Comparison of ENCODE assay signal across 22 mouse cellular contexts in the genomic region with DNA sequence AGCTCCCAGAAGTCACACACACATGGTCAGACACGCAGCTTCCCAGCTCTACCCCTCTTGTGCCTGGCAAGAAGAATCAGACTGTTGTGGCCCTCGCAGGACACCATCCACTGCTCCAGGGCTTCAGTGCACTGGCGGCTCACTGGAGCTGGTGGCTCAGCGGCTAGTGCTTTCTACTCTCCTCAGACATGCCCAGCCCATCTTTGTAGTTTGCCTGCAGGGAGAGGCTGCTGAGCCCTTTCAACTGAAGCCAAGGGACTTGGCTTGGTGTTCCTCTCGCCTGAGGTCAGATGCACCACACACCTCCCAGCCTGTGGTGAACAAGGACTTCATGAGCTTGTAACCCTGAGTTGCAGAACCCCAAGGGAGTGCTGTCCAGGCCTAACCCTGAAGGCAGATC.
A peak's percentile ranks its signal among the peaks of the same experiment; 100 is the strongest.
DNase-seq lines count a peak whose midpoint lies in the region; ATAC-seq and TF ChIP-seq lines count a peak whose summit lies in the region.
"Had no signal": no experiment of that assay in that cellular context is flagged by ENCODE, and none has a peak within 500 bp of the region (broad histone marks: within the 10 kb centered on the region; RNA-seq: fewer than 3 reads in every experiment).

No protein-coding gene starts in this region.

- ATAC-seq in hindbrain, embryonic 11.5 days (ENCODE audit: low FRiP score): no peak
- ATAC-seq: activated CD4-positive, CD25-positive, alpha-beta regulatory T cell, adult 4 months; intestine, embryonic 15.5 days had no signal

- no peaks in the 10 kb centered on the region for H3K36me3 ChIP-seq in hindbrain, embryonic 10.5 days
- no peaks in the 10 kb centered on the region for H3K36me3 ChIP-seq in hindbrain, embryonic 11.5 days (ENCODE audit: control insufficient read depth, insufficient read depth, low read length)
- no peaks in the 10 kb centered on the region for H3K36me3 ChIP-seq in ES-Bruce4 (ENCODE audit: control insufficient read depth, insufficient read depth, low read length, poor library complexity, severe bottlenecking)
- H3K36me3 ChIP-seq in heart, adult 2 months (ENCODE audit: control insufficient read depth, insufficient read depth, low read length): no peaks in the 10 kb centered on the region
- H3K36me3 ChIP-seq: heart, embryonic 10.5 days; heart, embryonic 13.5 days; hindbrain, embryonic 13.5 days; intestine, embryonic 15.5 days had no signal

- 85% methylated on average over 5 of the region's 5 CpGs for WGBS in hindbrain, embryonic 10.5 days
- 84% methylated on average over 5 of the region's 5 CpGs for WGBS in hindbrain, embryonic 11.5 days
- WGBS in heart, adult 2 months: 89% methylated on average over 5 of the region's 5 CpGs

- peak; percentile 23 for DNase-seq in adrenal gland, postnatal 14 days
- no peak for DNase-seq in adrenal gland, adult 8-10 months
- DNase-seq in hindbrain, embryonic 10.5 days (ENCODE audit: low spot score): no peak
- DNase-seq in hindbrain, embryonic 11.5 days (ENCODE audit: low spot score): no peak
- peak; percentile 58 for DNase-seq in brain, embryonic 14.5 days (ENCODE audit: low read depth)
- no peak for DNase-seq in heart, adult 2 months
- DNase-seq: B cell, adult 2 months; cerebellum, adult 11 months; cerebellum, adult 2 months; cerebellum, adult 9-11 months; gastrocnemius, postnatal 25 days; heart, adult 18-20 months; heart, postnatal 14 days; heart, postnatal 4 days; kidney, adult 2 months had no signal

- H3K27me3 ChIP-seq in hindbrain, embryonic 10.5 days (ENCODE audit: insufficient read depth, poor library complexity, severe bottlenecking): peaks cover 52% of the 10 kb centered on the region
- peaks cover 8% of the 10 kb centered on the region for H3K27me3 ChIP-seq in hindbrain, embryonic 11.5 days (ENCODE audit: control insufficient read depth, insufficient read depth, low read length)
- H3K27me3 ChIP-seq in ES-Bruce4 (ENCODE audit: control insufficient read depth, insufficient read depth, low read length, poor library complexity, severe bottlenecking): no peaks in the 10 kb centered on the region
- H3K27me3 ChIP-seq in heart, adult 2 months (ENCODE audit: control insufficient read depth, insufficient read depth, low read length): no peaks in the 10 kb centered on the region
- H3K27me3 ChIP-seq: CH12.LX; intestine, embryonic 15.5 days had no signal

- no peak overlapping the region for H3K4me3 ChIP-seq in hindbrain, embryonic 10.5 days
- no peak overlapping the region for H3K4me3 ChIP-seq in hindbrain, embryonic 11.5 days (ENCODE audit: low read depth, low read length)
- no peak overlapping the region for H3K4me3 ChIP-seq in ES-Bruce4 (ENCODE audit: low read depth, low read length)
- no peak overlapping the region for H3K4me3 ChIP-seq in heart, adult 2 months
- H3K4me3 ChIP-seq: heart, embryonic 10.5 days; heart, embryonic 13.5 days; hindbrain, embryonic 13.5 days; intestine, embryonic 15.5 days had no signal

- intact Hi-C loops in heart, adult 2 months (cut with DNase I): no loop called here

- H3K4me1 ChIP-seq in hindbrain, embryonic 10.5 days (replicated peaks): peaks cover 77% of the 10 kb centered on the region
- peaks cover 6% of the 10 kb centered on the region for H3K4me1 ChIP-seq in hindbrain, embryonic 11.5 days (replicated peaks; ENCODE audit: control insufficient read depth, insufficient read depth, low read length)
- H3K4me1 ChIP-seq in ES-Bruce4 (ENCODE audit: control insufficient read depth, insufficient read depth, low read length): peaks cover 6% of the 10 kb centered on the region
- H3K4me1 ChIP-seq in heart, adult 2 months (ENCODE audit: control insufficient read depth, insufficient read depth, low read length): no peaks in the 10 kb centered on the region

- no peak for TF ChIP-seq POLR2A in ES-Bruce4 (IDR thresholded peaks at IDR 0.05; ENCODE audit: insufficient read depth, low read length)
- no peak for TF ChIP-seq POLR2A in brain, embryonic 14.5 days (IDR thresholded peaks at IDR 0.05; ENCODE audit: borderline replicate concordance, extremely low read depth, insufficient read depth, insufficient read length, poor library complexity, severe bottlenecking)
- TF ChIP-seq POLR2A in heart, adult 2 months (IDR thresholded peaks at IDR 0.05; ENCODE audit: insufficient read depth, low read depth, low read length): no peak

- TF ChIP-seq CTCF in ES-Bruce4 (IDR thresholded peaks at IDR 0.05; ENCODE audit: low read depth, low read length): no peak
- TF ChIP-seq CTCF in brain, embryonic 14.5 days (IDR thresholded peaks at IDR 0.05; ENCODE audit: borderline replicate concordance, extremely low read depth, insufficient read depth, insufficient read length): no peak
- no peak for TF ChIP-seq CTCF in heart, adult 2 months (IDR thresholded peaks at IDR 0.05)

- TF ChIP-seq EP300 in ES-Bruce4 (IDR thresholded peaks at IDR 0.05; ENCODE audit: insufficient read depth, low read depth, low read length): 0 out of 2 replicates have a peak, but pooled peaks have one; percentile 31
- TF ChIP-seq EP300 in heart, adult 2 months (IDR thresholded peaks at IDR 0.05; ENCODE audit: insufficient read depth, low read depth, low read length): no peak

- no peaks in the 10 kb centered on the region for H3K9me3 ChIP-seq in hindbrain, embryonic 10.5 days
- no peaks in the 10 kb centered on the region for H3K9me3 ChIP-seq in hindbrain, embryonic 11.5 days (ENCODE audit: control insufficient read depth, low read length)
- no peaks in the 10 kb centered on the region for H3K9me3 ChIP-seq in ES-Bruce4 (replicated peaks; ENCODE audit: control insufficient read depth, insufficient read depth, low read length, poor library complexity, severe bottlenecking)
- H3K9me3 ChIP-seq: heart, embryonic 10.5 days; heart, embryonic 13.5 days; hindbrain, embryonic 13.5 days; intestine, embryonic 15.5 days had no signal

- no peak overlapping the region for H3K4me2 ChIP-seq in hindbrain, embryonic 11.5 days (replicated peaks; ENCODE audit: low read depth, low read length)
- H3K4me2 ChIP-seq: heart, embryonic 13.5 days; hindbrain, embryonic 13.5 days; intestine, embryonic 15.5 days had no signal

- H3K79me2 ChIP-seq in heart, adult 2 months (replicated peaks; ENCODE audit: control insufficient read depth, insufficient read depth, low read length): no peaks in the 10 kb centered on the region

- H3K27ac ChIP-seq in hindbrain, embryonic 10.5 days: peak overlapping the region; percentile 57; the same call in 1 of the 2 replicates
- no peak overlapping the region for H3K27ac ChIP-seq in hindbrain, embryonic 11.5 days (ENCODE audit: low read depth, low read length)
- no peak overlapping the region for H3K27ac ChIP-seq in ES-Bruce4 (ENCODE audit: insufficient read depth, low read length)
- no peak overlapping the region for H3K27ac ChIP-seq in heart, adult 2 months
- H3K27ac ChIP-seq: heart, embryonic 10.5 days; heart, embryonic 13.5 days; hindbrain, embryonic 13.5 days; intestine, embryonic 15.5 days had no signal

- H3K9ac ChIP-seq in hindbrain, embryonic 11.5 days (ENCODE audit: low read depth, low read length): no peak overlapping the region
- H3K9ac ChIP-seq in ES-Bruce4 (ENCODE audit: low read depth, poor library complexity, severe bottlenecking): no peak overlapping the region
- H3K9ac ChIP-seq in heart, adult 2 months (ENCODE audit: low read depth, low read length): no peak overlapping the region
- H3K9ac ChIP-seq: heart, embryonic 13.5 days; hindbrain, embryonic 13.5 days; intestine, embryonic 15.5 days had no signal

Comparison
In these comparisons a context has a peak if more than half of its experiments do, and no peak if none do; other contexts are left out.
1. DNase-seq: peak in adrenal gland, postnatal 14 days (single experiment) and brain, embryonic 14.5 days (single experiment); none in adrenal gland, adult 8-10 months (single experiment), hindbrain, embryonic 10.5 days (single experiment), hindbrain, embryonic 11.5 days (single experiment) and heart, adult 2 months (0 of 2).